Mouse (Mus musculus) kidney, adult 2 months (tissue): ENCODE data around the gene Cnst. TPM values are rescaled to one million over a fixed set of nuclear protein-coding genes. Genes with fewer than 3 reads are reported as not detected.

ENCODE experiments used
- DNase-seq: peaks from one replicate; pipeline ENCODE4 v3.0.0; 2021
- H3K27ac ChIP-seq: fragments of 200-500 bp; 2 replicates; pipeline ENCODE4 v1.5.1; 2012; ENCODE audit warnings: low read depth, low read length, control low read depth, inconsistent platforms; ENCODE audit not compliant: insufficient read depth
- H3K27me3 ChIP-seq: fragments of 200-500 bp; replicated peaks from 2 replicates; pipeline ENCODE4 v1.6.1; 2012; ENCODE audit warnings: mild to moderate bottlenecking, moderate library complexity, low read length, inconsistent platforms; ENCODE audit not compliant: control insufficient read depth, insufficient read depth
- H3K36me3 ChIP-seq: fragments of 200-500 bp; 2 replicates; pipeline ENCODE4 v1.6.1; 2012; ENCODE audit warnings: mild to moderate bottlenecking, moderate library complexity, low read length, inconsistent platforms; ENCODE audit not compliant: control insufficient read depth, insufficient read depth
- H3K4me1 ChIP-seq: fragments of 200-500 bp; 2 replicates; pipeline ENCODE4 v1.6.1; 2011; ENCODE audit warnings: low read length; ENCODE audit not compliant: control insufficient read depth, insufficient read depth
- H3K4me3 ChIP-seq: fragments of 200-500 bp; 2 replicates; pipeline ENCODE4 v1.5.1; 2011; ENCODE audit warnings: mild to moderate bottlenecking, low read depth, low read length, control low read depth; ENCODE audit not compliant: insufficient read depth
- CTCF ChIP-seq: fragments of 200-500 bp; conservative IDR thresholded peaks from 2 replicates; pipeline ENCODE4 v1.5.1; 2011; ENCODE audit warnings: low read depth, mild to moderate bottlenecking, control low read depth, low read length, moderate library complexity, mixed read lengths; ENCODE audit not compliant: insufficient read depth, insufficient read length
- POLR2A ChIP-seq: fragments of 200-500 bp; IDR thresholded peaks from one replicate; pipeline ENCODE4 v1.6.1; 2011; ENCODE audit warnings: low read depth, low read length, control low read depth
- WGBS: fragments of 180-500 bp; shearing (Covaris S2); methylation state at CpG from one replicate; pipeline ENCODE4 v1.1.7; 2018; 5-methylcytosine and 5-hydroxymethylcytosine counted together
- polyA plus RNA-seq: library from polyadenylated mRNA; depleted of rRNA; stranded (reverse); fragments of >200 nt; gene quantifications from 2 replicates; pipeline ENCODE4 v1.2.3, GENCODE M21; 2012

The Cnst gene
- polyA plus RNA-seq, 1 experiment = 11.1 TPM

GRCm38 (mm10) chr1:179612986-179613505, 66.9 kb downstream of the Cnst start:
- no peaks in the 10 kb centered on the region for H3K27me3 ChIP-seq
- H3K36me3 ChIP-seq = no peaks in the 10 kb centered on the region; the same call in 1 of the 2 replicates
- H3K4me3 ChIP-seq = no peak overlapping the region
- no peak overlapping the region for H3K27ac ChIP-seq
- peaks cover 6% of the 10 kb centered on the region; the same call in 1 of the 2 replicates for H3K4me1 ChIP-seq
- DNase-seq = no peak
- no peak for TF ChIP-seq POLR2A
- TF ChIP-seq CTCF = no peak
- WGBS = 70% methylated on average over 9 of the region's 9 CpGs

DNA sequence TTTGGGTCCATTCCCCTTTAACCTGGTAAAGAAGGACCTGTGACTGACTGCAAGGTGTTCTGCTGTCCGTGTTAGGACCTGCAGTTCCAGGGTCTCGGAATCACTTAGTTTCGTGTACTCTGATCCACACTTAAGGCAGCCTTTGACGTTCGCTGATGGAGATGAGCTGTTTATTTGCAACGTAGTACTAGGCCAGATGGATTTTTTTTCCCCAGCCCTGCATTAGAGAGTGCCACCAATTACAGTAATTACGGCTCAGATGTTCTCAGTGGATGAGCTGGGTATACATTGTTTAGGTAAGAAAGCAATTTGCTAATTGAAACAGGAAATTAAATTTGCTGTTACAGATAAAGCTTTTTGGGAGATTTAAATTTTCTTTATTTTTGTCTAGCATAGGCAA, 71.3 kb downstream of the Cnst start:
- no peaks in the 10 kb centered on the region for H3K27me3 ChIP-seq
- WGBS = 85% methylated on average over 7 of the region's 7 CpGs
- H3K4me1 ChIP-seq = no peaks in the 10 kb centered on the region
- no peak for DNase-seq
- no peak for TF ChIP-seq POLR2A
- TF ChIP-seq CTCF = no peak
- H3K36me3 ChIP-seq = no peaks in the 10 kb centered on the region
- no peak overlapping the region for H3K27ac ChIP-seq
- H3K4me3 ChIP-seq = no peak overlapping the region

GRCm38 (mm10) chr1:179622665-179623064, 76.5 kb downstream of the Cnst start:
- Histone ChIP-seq H3K36me3 (no peaks in the 10 kb centered on the region), H3K4me3 (no peak overlapping the region), H3K4me1 (no peaks in the 10 kb centered on the region), H3K27ac (no peak overlapping the region), H3K27me3 (no peaks in the 10 kb centered on the region)
- 92% methylated on average over 12 of the region's 12 CpGs for WGBS
- no peak for DNase-seq
- TF ChIP-seq CTCF (no peak), POLR2A (no peak)

DNA sequence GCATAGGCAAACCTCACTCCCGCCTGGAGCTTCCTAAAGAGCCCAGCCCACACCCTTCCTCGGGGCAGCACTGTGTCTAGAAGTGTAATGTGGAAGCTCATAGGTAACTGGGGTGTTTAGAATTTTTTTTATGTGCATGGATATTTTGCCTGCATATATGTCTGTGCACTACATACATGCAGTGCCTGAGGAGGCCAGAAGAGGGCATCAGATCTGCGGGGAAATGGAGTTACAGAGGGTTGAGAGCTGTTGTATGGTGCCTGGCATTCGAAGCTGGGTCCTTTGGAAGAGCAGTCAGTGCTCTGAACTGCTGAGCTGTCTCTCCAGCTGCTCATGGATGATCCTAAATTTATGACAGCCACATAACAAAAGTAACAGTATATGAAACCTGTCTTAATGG, 77.5 kb downstream of the Cnst start:
- H3K4me1 ChIP-seq = no peaks in the 10 kb centered on the region
- no peaks in the 10 kb centered on the region for H3K27me3 ChIP-seq
- H3K4me3 ChIP-seq = no peak overlapping the region
- no peak for TF ChIP-seq POLR2A
- peak; percentile 53 for TF ChIP-seq CTCF
- WGBS = 60% methylated on average over 4 of the region's 4 CpGs
- no peak overlapping the region for H3K27ac ChIP-seq
- DNase-seq = peak; percentile 36
- no peaks in the 10 kb centered on the region for H3K36me3 ChIP-seq

GRCm38 (mm10) chr1:179624354-179624753, 78.2 kb downstream of the Cnst start:
- Histone ChIP-seq H3K4me3 (no peak overlapping the region), H3K36me3 (no peaks in the 10 kb centered on the region), H3K4me1 (no peaks in the 10 kb centered on the region), H3K27ac (no peak overlapping the region), H3K27me3 (no peaks in the 10 kb centered on the region)
- 72% methylated on average over 4 of the region's 4 CpGs for WGBS
- peak; percentile 55 for DNase-seq
- TF ChIP-seq POLR2A (no peak), CTCF (peak; percentile 78)

DNA sequence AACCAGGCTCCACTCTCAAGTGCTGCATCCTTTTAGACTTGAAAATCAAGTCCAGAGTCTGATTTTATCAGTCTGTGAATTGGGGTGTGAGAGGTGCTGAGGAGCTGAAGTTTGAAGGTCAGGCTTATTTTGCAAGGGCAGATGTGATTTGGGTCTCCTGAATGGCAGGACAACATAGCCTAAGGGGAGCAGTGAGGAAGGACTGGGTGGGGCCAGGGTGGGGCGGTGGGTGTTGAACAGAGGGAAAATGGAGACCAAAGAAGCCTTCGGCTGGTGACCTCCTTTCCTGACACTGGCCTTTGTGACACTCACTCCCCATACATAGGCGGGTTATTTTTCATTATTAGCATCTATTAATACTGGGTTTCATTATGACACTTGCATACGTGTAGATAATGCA, 81.7 kb downstream of the Cnst start:
- H3K4me1 ChIP-seq = no peaks in the 10 kb centered on the region
- no peak for TF ChIP-seq POLR2A
- TF ChIP-seq CTCF = no peak
- H3K27ac ChIP-seq = no peak overlapping the region
- WGBS = 85% methylated on average over 4 of the region's 4 CpGs
- H3K36me3 ChIP-seq = no peaks in the 10 kb centered on the region
- no peak for DNase-seq
- no peak overlapping the region for H3K4me3 ChIP-seq
- no peaks in the 10 kb centered on the region for H3K27me3 ChIP-seq

DNA sequence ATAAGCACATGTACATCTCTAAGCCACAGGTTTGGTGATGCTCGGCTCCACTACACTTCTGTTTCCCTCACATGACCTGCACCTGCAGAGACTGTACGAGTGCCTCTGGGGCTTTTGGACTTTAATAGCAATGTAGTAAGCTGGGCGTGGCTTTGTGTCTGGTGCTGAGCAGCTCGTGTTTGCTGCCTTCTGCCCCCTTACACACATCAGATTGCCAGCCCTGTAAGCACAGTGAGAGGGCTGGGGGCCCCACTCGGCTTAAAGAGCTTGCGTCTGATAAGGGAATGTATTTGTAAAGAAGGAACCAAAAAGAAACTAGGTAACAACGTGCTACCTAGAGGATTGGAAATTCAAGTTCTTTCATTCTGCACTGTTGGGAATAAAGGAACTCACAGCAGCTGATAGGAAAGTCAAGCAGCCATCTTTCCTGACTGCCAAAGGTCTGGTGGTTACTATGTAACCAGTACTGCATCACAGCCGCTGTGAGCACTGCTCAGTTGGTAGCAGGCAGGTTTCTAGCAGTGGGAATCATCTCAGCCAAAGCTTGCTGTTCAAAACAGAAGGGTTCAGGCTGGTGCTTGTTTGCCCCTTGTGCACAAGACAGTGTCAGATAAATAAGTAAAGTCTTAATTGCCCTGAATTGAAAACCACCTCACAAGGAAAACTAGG, 82.4 kb downstream of the Cnst start:
- no peak overlapping the region for H3K27ac ChIP-seq

More for the DNA sequence above, 82.4 kb downstream of the Cnst start:
- Histone ChIP-seq H3K4me1 (no peaks in the 10 kb centered on the region), H3K36me3 (no peaks in the 10 kb centered on the region), H3K27me3 (no peaks in the 10 kb centered on the region), H3K4me3 (no peak overlapping the region)
- 51% methylated on average over 8 of the region's 8 CpGs for WGBS
- TF ChIP-seq CTCF (no peak), POLR2A (no peak)
- DNase-seq = no peak
